Mouse (Mus musculus): Measurements from ENCODE around the gene Krtap20-2. TPM values are rescaled to one million over a fixed set of nuclear protein-coding genes. Genes with fewer than 3 reads are reported as not detected.
"Not testable (repeated sequence)": the region's sequence is repeated elsewhere in the genome, so short reads cannot be mapped to it uniquely, and the experiment has no call there.

The Krtap20-2 gene
- not detected in 2 replicates for polyA plus RNA-seq (2012; rRNA removed)

DNA sequence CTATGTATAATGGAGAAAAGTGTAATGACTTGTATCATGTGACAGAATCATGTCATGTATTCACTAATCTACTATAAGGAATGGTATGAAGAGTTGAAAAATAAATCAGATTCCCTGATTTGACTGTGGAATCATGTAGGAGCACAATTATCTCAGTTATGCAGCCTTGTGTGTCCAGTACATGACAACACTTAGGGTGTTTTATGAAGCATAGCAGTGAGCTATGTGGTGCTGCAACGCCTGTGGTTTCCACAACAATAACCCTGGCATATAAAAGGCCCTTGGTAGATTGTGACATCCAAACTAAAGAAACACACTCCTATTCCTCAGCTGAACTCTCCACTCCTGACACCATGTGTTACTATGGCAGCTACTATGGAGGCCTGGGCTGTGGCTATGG is at the start of gene Krtap20-2:
Krtap20-2 (plus strand) TSS at position 301 of the 400 bp plus-strand sequence.
- no peak for TF ChIP-seq POLR2A (IDR thresholded peaks at IDR 0.05; ENCODE audit: extremely low read depth, insufficient read depth, low read length)
- no peak for TF ChIP-seq CTCF (IDR thresholded peaks at IDR 0.05; ENCODE audit: extremely low read depth, insufficient read depth, low read length)
- Histone ChIP-seq H3K27ac (ENCODE audit: insufficient read depth, low read length) (no peak within 1 kb of the TSS), H3K4me3 (ENCODE audit: insufficient read depth, low read length) (no peak within 1 kb of the TSS), H3K4me1 (ENCODE audit: control insufficient read depth, insufficient read depth, low read length) (no peaks in the 10 kb centered on the region)

DNA sequence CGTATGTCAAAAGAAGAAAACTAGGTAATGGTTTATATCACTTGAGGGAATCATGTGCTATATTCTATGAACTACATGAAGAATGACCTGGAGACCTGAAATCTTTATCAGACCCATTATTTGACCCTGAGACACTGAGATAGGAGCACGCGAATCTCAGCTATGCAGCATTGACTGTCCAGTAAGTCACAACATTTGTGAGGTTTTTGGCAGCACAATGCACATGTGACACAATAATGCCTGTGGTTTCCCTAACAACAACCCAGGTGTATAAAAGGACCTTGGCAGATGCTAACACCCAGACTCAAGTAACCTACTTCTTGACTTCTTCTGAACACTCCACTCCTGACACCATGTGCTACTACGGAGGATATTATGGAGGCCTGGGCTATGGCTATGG is 48.0 kb upstream of the Krtap20-2 start, which contains the start of gene Gm9789:
Gm9789 (plus strand) TSS at position 301 of the 400 bp plus-strand sequence.
- Histone ChIP-seq H3K27ac (ENCODE audit: insufficient read depth, low read length) (no peak within 1 kb of the TSS), H3K4me3 (ENCODE audit: insufficient read depth, low read length) (no peak within 1 kb of the TSS), H3K4me1 (ENCODE audit: control insufficient read depth, insufficient read depth, low read length) (no peaks in the 10 kb centered on the region)
- no peak for TF ChIP-seq CTCF (IDR thresholded peaks at IDR 0.05; ENCODE audit: extremely low read depth, insufficient read depth, low read length)
- no peak for TF ChIP-seq POLR2A (IDR thresholded peaks at IDR 0.05; ENCODE audit: extremely low read depth, insufficient read depth, low read length)

DNA sequence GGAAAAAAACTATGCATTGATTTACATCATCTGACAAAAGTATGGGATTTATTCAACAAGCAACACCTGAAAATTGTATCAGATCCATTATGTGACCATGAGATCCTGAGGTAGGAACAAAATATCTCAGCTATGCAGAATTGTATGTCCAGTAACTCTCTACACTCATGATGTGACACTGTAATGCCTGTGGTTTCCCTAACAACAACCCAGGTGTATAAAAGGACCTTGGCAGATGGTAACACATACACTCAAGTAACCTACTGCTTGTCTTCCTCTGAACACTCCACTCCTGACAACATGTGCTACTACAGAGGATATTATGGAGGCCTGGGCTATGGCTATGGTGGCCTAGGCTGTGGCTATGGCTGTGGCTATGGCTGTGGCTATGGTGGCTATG is 36.5 kb upstream of the Krtap20-2 start, which contains the start of gene Gm7735:
Gm7735 (plus strand) TSS at position 301 of the 400 bp plus-strand sequence.
- H3K4me3 ChIP-seq (ENCODE audit: insufficient read depth, low read length); H3K27ac ChIP-seq (ENCODE audit: insufficient read depth, low read length); H3K4me1 ChIP-seq (ENCODE audit: control insufficient read depth, insufficient read depth, low read length): not testable (repeated sequence)

DNA sequence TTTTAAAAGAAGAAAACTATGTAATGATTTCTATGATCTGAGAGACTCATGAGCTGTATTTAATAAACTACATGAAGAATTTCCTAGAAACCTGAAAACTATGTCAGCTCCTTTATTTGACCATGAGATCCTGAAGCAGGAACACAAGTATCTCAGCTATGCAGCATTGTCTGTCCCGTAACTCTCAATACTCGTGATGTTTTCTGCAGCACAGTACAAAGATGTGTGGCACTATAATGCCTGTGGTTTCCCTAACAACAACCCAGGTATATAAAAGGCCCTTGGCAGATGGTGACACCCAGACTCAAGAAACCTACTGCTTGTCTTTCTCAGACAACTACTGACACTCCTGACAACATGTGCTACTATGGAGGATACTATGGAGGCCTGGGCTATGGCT is 31.2 kb upstream of the Krtap20-2 start, which contains the start of gene 1110057P08Rik:
1110057P08Rik (plus strand) TSS at position 301 of the 400 bp plus-strand sequence.
- TF ChIP-seq CTCF (IDR thresholded peaks at IDR 0.05; ENCODE audit: extremely low read depth, insufficient read depth, low read length), result no peak
- Histone ChIP-seq H3K27ac (ENCODE audit: insufficient read depth, low read length) (no peak within 1 kb of the TSS), H3K4me3 (ENCODE audit: insufficient read depth, low read length) (no peak within 1 kb of the TSS), H3K4me1 (ENCODE audit: control insufficient read depth, insufficient read depth, low read length) (no peaks in the 10 kb centered on the region)

DNA sequence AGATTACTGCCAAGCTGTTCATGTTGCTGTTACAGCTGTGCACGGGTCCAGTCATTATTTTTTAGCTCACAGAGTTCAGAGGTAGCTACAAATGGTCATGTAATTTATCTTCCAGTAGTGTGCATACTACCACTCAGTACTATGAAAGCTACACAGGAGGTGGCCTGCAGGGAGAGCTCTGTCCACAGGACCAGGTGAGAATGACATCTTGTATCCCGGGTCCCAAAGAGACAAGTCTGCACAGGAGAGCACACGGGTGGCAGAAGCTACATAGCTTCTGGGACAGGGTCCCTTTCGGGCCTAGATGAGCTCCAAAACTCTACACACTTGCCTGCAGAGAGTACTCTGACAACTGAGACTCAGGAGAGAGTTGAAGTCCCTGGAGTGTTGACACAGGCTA is 17.0 kb upstream of the Krtap20-2 start:
- TF ChIP-seq CTCF (IDR thresholded peaks at IDR 0.05; ENCODE audit: extremely low read depth, insufficient read depth, low read length) (no peak), POLR2A (IDR thresholded peaks at IDR 0.05; ENCODE audit: extremely low read depth, insufficient read depth, low read length) (no peak)
- no peak overlapping the region for H3K27ac ChIP-seq (ENCODE audit: insufficient read depth, low read length)
- H3K4me3 ChIP-seq (ENCODE audit: insufficient read depth, low read length), result no peak overlapping the region
- H3K4me1 ChIP-seq (ENCODE audit: control insufficient read depth, insufficient read depth, low read length), result no peaks in the 10 kb centered on the region

Other genes starting within 250 kb of the Krtap20-2 start
- gene Krtap16-3, start 243.0 kb upstream of the Krtap20-2 start, polyA plus RNA-seq (2012; rRNA removed), result not detected in 2 replicates
- not detected in 2 replicates for gene Krtap22-2, start 195.1 kb upstream of the Krtap20-2 start, polyA plus RNA-seq (2012; rRNA removed)
- not detected in 2 replicates for gene Gm10229, start 190.6 kb upstream of the Krtap20-2 start, polyA plus RNA-seq (2012; rRNA removed)
- not detected in 2 replicates for gene Krtap6-1, start 174.2 kb upstream of the Krtap20-2 start, polyA plus RNA-seq (2012; rRNA removed)
- gene Gm10228, start 164.4 kb upstream of the Krtap20-2 start, polyA plus RNA-seq (2012; rRNA removed), result not detected in 2 replicates
- gene Krtap6-5, start 158.0 kb upstream of the Krtap20-2 start, polyA plus RNA-seq (2012; rRNA removed), result not detected in 2 replicates
- gene 1110025L11Rik, start 141.9 kb upstream of the Krtap20-2 start, polyA plus RNA-seq (2012; rRNA removed), result not detected in 2 replicates
- gene Krtap6-3, start 121.8 kb upstream of the Krtap20-2 start, polyA plus RNA-seq (2012; rRNA removed), result not detected in 2 replicates
- gene Gm6358, start 65.0 kb upstream of the Krtap20-2 start, polyA plus RNA-seq (2012; rRNA removed), result not detected in 2 replicates
- gene Gm10061, start 54.8 kb upstream of the Krtap20-2 start, polyA plus RNA-seq (2012; rRNA removed), result not detected in 2 replicates
- not detected in 2 replicates for gene Gm9789, start 47.9 kb upstream of the Krtap20-2 start, polyA plus RNA-seq (2012; rRNA removed)
- gene Gm7735, start 36.4 kb upstream of the Krtap20-2 start, polyA plus RNA-seq (2012; rRNA removed), result not detected in 2 replicates
- not detected in 2 replicates for gene 1110057P08Rik, start 31.1 kb upstream of the Krtap20-2 start, polyA plus RNA-seq (2012; rRNA removed)
- gene Krtap21-1, start 198.0 kb downstream of the Krtap20-2 start, polyA plus RNA-seq (2012; rRNA removed), result not detected in 2 replicates
- gene Krtap6-2, start 214.2 kb downstream of the Krtap20-2 start, polyA plus RNA-seq (2012; rRNA removed), result not detected in 2 replicates